10 mouse cellular contexts compared by ENCODE assay signal in the genomic region with DNA sequence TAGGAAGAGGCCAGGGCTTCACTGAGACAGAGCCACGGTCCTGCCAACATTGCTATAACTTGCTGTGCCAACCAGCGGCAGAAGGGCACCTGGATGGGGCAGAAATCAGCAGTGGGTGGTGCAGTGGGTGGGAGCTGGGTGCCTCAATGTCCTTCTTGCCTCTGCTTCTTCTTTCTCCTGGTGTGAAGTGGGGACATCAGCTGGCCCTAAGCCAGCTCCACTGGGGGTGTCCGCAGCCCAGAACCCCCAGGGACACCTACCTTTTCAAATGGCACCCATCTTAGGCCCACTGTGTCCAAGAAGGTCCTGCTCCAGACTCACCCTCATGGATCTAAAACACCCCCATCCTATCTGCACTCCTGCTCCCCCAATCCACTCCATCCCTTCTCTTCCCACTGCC. TPM values are rescaled to one million over a fixed set of nuclear protein-coding genes. Genes with fewer than 3 reads are reported as not detected.
DNase-seq lines count a peak whose midpoint lies in the region; ATAC-seq lines count a peak whose summit lies in the region.
"Had no signal": no experiment of that assay in that cellular context is flagged by ENCODE, and none has a peak within 500 bp of the region (broad histone marks: within the 10 kb centered on the region; RNA-seq: fewer than 3 reads in every experiment).

No protein-coding gene starts in this region.

- no peaks in the 10 kb centered on the region for H3K36me3 ChIP-seq in heart, embryonic 16.5 days (ENCODE audit: control insufficient read depth, insufficient read depth)
- no peaks in the 10 kb centered on the region for H3K36me3 ChIP-seq in lung, embryonic 15.5 days
- no peaks in the 10 kb centered on the region for H3K36me3 ChIP-seq in embryonic facial prominence, embryonic 15.5 days
- H3K36me3 ChIP-seq in forebrain, embryonic 15.5 days: no peaks in the 10 kb centered on the region

- intact Hi-C loops in heart, postnatal 36 days (cut with DNase I): loop anchor here (2.0 kb wide), 2 partner anchors 22 to 76 kb away; no protein-coding TSS in a partner anchor

- no peak overlapping the region for H3K4me2 ChIP-seq in heart, embryonic 16.5 days (ENCODE audit: low read depth, low read length)
- H3K4me2 ChIP-seq in lung, embryonic 15.5 days: peak overlapping the region; percentile 16; the same call in 1 of the 2 replicates
- H3K4me2 ChIP-seq in embryonic facial prominence, embryonic 15.5 days (replicated peaks): no peak overlapping the region
- no peak overlapping the region for H3K4me2 ChIP-seq in forebrain, embryonic 15.5 days (replicated peaks)

- no peaks in the 10 kb centered on the region for H3K9me3 ChIP-seq in heart, embryonic 16.5 days (replicated peaks; ENCODE audit: control insufficient read depth, low read length)
- no peaks in the 10 kb centered on the region for H3K9me3 ChIP-seq in lung, embryonic 15.5 days
- H3K9me3 ChIP-seq in embryonic facial prominence, embryonic 15.5 days (replicated peaks): no peaks in the 10 kb centered on the region
- H3K9me3 ChIP-seq in forebrain, embryonic 15.5 days: no peaks in the 10 kb centered on the region

- no peaks in the 10 kb centered on the region for H3K27me3 ChIP-seq in heart, embryonic 16.5 days (ENCODE audit: control insufficient read depth, insufficient read depth, low read length)
- H3K27me3 ChIP-seq in lung, embryonic 15.5 days: no peaks in the 10 kb centered on the region
- H3K27me3 ChIP-seq in embryonic facial prominence, embryonic 15.5 days: no peaks in the 10 kb centered on the region
- H3K27me3 ChIP-seq in forebrain, embryonic 15.5 days: no peaks in the 10 kb centered on the region

- ATAC-seq in heart, embryonic 16.5 days (replicated peaks; ENCODE audit: extremely low read depth, insufficient read depth, low FRiP score): no peak; the same call in 1 of the 2 replicates
- ATAC-seq in lung, embryonic 15.5 days (ENCODE audit: borderline replicate concordance, extremely low read depth, low FRiP score, low TSS enrichment): peak; percentile 10; the same call in 1 of the 2 replicates
- ATAC-seq in embryonic facial prominence, embryonic 15.5 days (ENCODE audit: insufficient number of reproducible peaks, low FRiP score, low TSS enrichment, low read depth): no peak
- ATAC-seq in forebrain, embryonic 15.5 days (replicated peaks): no peak

- DNase-seq in heart, postnatal 36 days: no peak
- DNase-seq in lung, adult 18-20 months: no peak
- DNase-seq in ovary, postnatal 10 days (ENCODE audit: low spot score): no peak
- DNase-seq: kidney, adult 9 months had no signal

- peaks cover 31% of the 10 kb centered on the region for H3K4me1 ChIP-seq in heart, embryonic 16.5 days (ENCODE audit: control insufficient read depth, insufficient read depth, low read length)
- peaks cover 9% of the 10 kb centered on the region for H3K4me1 ChIP-seq in lung, embryonic 15.5 days
- H3K4me1 ChIP-seq in embryonic facial prominence, embryonic 15.5 days: peaks cover 37% of the 10 kb centered on the region
- peaks cover 23% of the 10 kb centered on the region for H3K4me1 ChIP-seq in forebrain, embryonic 15.5 days

- H3K27ac ChIP-seq in heart, embryonic 16.5 days (ENCODE audit: low read length): peak overlapping the region; percentile 81
- H3K27ac ChIP-seq in lung, embryonic 15.5 days: no peak overlapping the region
- H3K27ac ChIP-seq in embryonic facial prominence, embryonic 15.5 days (replicated peaks): 0 out of 2 replicates have a peak overlapping the region, but pooled peaks have one; percentile 28
- peak overlapping the region; percentile 85 for H3K27ac ChIP-seq in forebrain, embryonic 15.5 days (replicated peaks)
- H3K27ac ChIP-seq: macrophage had no signal

- no peak overlapping the region; the same call in 1 of the 2 replicates for H3K9ac ChIP-seq in heart, embryonic 16.5 days (ENCODE audit: low read length)
- H3K9ac ChIP-seq in lung, embryonic 15.5 days: no peak overlapping the region
- H3K9ac ChIP-seq in embryonic facial prominence, embryonic 15.5 days: no peak overlapping the region; the same call in 1 of the 2 replicates
- no peak overlapping the region for H3K9ac ChIP-seq in forebrain, embryonic 15.5 days (replicated peaks)

- H3K4me3 ChIP-seq in heart, embryonic 16.5 days (ENCODE audit: low read length): no peak overlapping the region
- no peak overlapping the region for H3K4me3 ChIP-seq in lung, embryonic 15.5 days
- H3K4me3 ChIP-seq in embryonic facial prominence, embryonic 15.5 days (replicated peaks): no peak overlapping the region
- no peak overlapping the region for H3K4me3 ChIP-seq in forebrain, embryonic 15.5 days

- 85% methylated on average over 3 of the region's 3 CpGs for WGBS in heart, embryonic 16.5 days
- 82% methylated on average over 3 of the region's 3 CpGs for WGBS in lung, embryonic 15.5 days
- WGBS in embryonic facial prominence, embryonic 15.5 days: 85% methylated on average over 3 of the region's 3 CpGs
- 80% methylated on average over 3 of the region's 3 CpGs for WGBS in forebrain, embryonic 15.5 days

RNA-seq across cellular contexts. Expression of gene Otos, which starts 49.9 kb away (rescaled TPM):
- polyA plus RNA-seq in heart, embryonic 16.5 days (2015; fragmentation: Nextera tagmentation; extraction: Ambion mirVana): 0.24 and 0.47 TPM in 2 replicates
- total RNA-seq in heart, postnatal 36 days (2021): not detected
- 0.31 TPM in 1 of 2 replicates, not detected in the other for polyA plus RNA-seq in lung, embryonic 15.5 days (2015; fragmentation: Nextera tagmentation; extraction: Ambion mirVana)
- polyA plus RNA-seq in embryonic facial prominence, embryonic 15.5 days (2015; fragmentation: Nextera tagmentation; extraction: Ambion mirVana): 0.11 and 0.17 TPM in 2 replicates
- polyA plus RNA-seq in forebrain, embryonic 15.5 days (2015; fragmentation: Nextera tagmentation; extraction: Ambion mirVana): not detected in 2 replicates
- total RNA-seq: liver, adult 2 months had no signal
- polyA plus RNA-seq: liver, adult 2 months; macrophage had no signal

RNA-seq across cellular contexts. Expression of gene Cops9, which starts 56.8 kb away (rescaled TPM):
- polyA plus RNA-seq in heart, embryonic 16.5 days (2015; fragmentation: Nextera tagmentation; extraction: Ambion mirVana): 342 and 383 TPM in 2 replicates
- total RNA-seq in heart, postnatal 36 days (2021): 100 to 1,000 TPM; 219 to 225 TPM
- 354 and 385 TPM in 2 replicates for polyA plus RNA-seq in lung, embryonic 15.5 days (2015; fragmentation: Nextera tagmentation; extraction: Ambion mirVana)
- 403 and 419 TPM in 2 replicates for polyA plus RNA-seq in embryonic facial prominence, embryonic 15.5 days (2015; fragmentation: Nextera tagmentation; extraction: Ambion mirVana)
- 534 and 569 TPM in 2 replicates for polyA plus RNA-seq in forebrain, embryonic 15.5 days (2015; fragmentation: Nextera tagmentation; extraction: Ambion mirVana)
